Mouse (Mus musculus) bone marrow macrophage, adult 2 months (primary cell): ENCODE measurements around the gene Dact3.

Experiments used
- CTCF ChIP-seq: IDR thresholded peaks from 2 replicates; pipeline ENCODE4 v1.5.1; 2012; ENCODE audit warnings: low read depth, mild to moderate bottlenecking, low read length, moderate library complexity
- POLR2A ChIP-seq: IDR thresholded peaks from 2 replicates; pipeline ENCODE4 v1.6.1; 2012; ENCODE audit warnings: mild to moderate bottlenecking, low read depth, low read length, borderline replicate concordance

DNA sequence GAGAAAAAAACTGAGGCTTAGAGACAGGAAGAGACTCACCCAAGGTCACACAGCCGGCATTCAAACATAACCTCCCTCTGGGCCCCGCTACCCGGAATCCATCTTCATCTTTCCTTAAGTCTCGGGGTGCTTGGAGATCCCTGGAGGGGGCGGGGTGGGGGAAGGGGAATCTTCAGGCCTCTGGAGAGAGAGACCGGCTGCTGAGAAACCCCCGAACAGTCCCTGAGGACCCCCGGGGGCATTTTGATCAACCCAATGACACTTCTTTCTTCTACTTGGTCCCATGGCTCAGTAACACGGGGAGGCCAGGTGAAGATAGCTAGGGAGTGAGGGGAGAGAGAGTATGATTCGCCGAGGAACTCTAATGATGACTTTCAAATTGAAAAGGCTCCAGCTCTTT lies 889 bp downstream of the Dact3 start:
- no peak for TF ChIP-seq CTCF
- no peak for TF ChIP-seq POLR2A
